In genomic region chr19:31342150-31342549, GRCm38 (mm10) we compare ENCODE assay signal across 8 mouse cellular contexts.
DNase-seq lines count a peak whose midpoint lies in the region; ATAC-seq lines count a peak whose summit lies in the region.

No protein-coding gene starts in this region.

- DNase-seq in frontal cortex, postnatal 10 days (ENCODE audit: low spot score in 2 of 2): no peak
- peak; percentile 8 to 9 for DNase-seq in urinary bladder, adult 18-20 months (ENCODE audit: low spot score in 2 of 2)
- DNase-seq in urinary bladder, adult 2 months (ENCODE audit: low spot score): no peak
- DNase-seq in cerebellum, postnatal 14 days: peak; percentile 74 to 85
- peak; percentile 73 for DNase-seq in hindbrain, embryonic 14.5 days (ENCODE audit: low spot score)
- DNase-seq in lung, postnatal 36 days: peak; percentile 81
- peak; percentile 12 to 36 for DNase-seq in spleen, postnatal 36 days (ENCODE audit: low spot score in 2 of 2)

- ATAC-seq in frontal cortex, adult (ENCODE audit: low TSS enrichment): peak; percentile 78
- ATAC-seq in hindbrain, embryonic 14.5 days (ENCODE audit: low FRiP score): no peak

- H3K27me3 ChIP-seq in hindbrain, embryonic 14.5 days (ENCODE audit: control insufficient read depth, insufficient read depth, low read length): no peaks in the 10 kb centered on the region

- H3K9me3 ChIP-seq in hindbrain, embryonic 14.5 days (ENCODE audit: control insufficient read depth, low read length): no peaks in the 10 kb centered on the region

- H3K9ac ChIP-seq in hindbrain, embryonic 14.5 days: no peak overlapping the region

- 0 out of 2 replicates have a peak, but pooled peaks cover 8% of the 10 kb centered on the region for H3K4me1 ChIP-seq in hindbrain, embryonic 14.5 days (replicated peaks; ENCODE audit: control insufficient read depth, insufficient read depth, low read length)

- H3K27ac ChIP-seq in hindbrain, embryonic 14.5 days: no peak overlapping the region

- H3K36me3 ChIP-seq in hindbrain, embryonic 14.5 days (replicated peaks; ENCODE audit: control insufficient read depth, insufficient read depth): no peaks in the 10 kb centered on the region

- H3K4me3 ChIP-seq in hindbrain, embryonic 14.5 days (replicated peaks; ENCODE audit: low read length): no peak overlapping the region

- H3K4me2 ChIP-seq in hindbrain, embryonic 14.5 days (replicated peaks): no peak overlapping the region

- 36% methylated on average over 4 of the region's 4 CpGs for WGBS in hindbrain, embryonic 14.5 days

Comparison
In these comparisons a context has a peak if more than half of its experiments do, and no peak if none do; other contexts are left out.
1. DNase-seq: peak in urinary bladder, adult 18-20 months (2 of 2), cerebellum, postnatal 14 days (2 of 2), hindbrain, embryonic 14.5 days (single experiment), lung, postnatal 36 days (single experiment) and spleen, postnatal 36 days (2 of 2); none in frontal cortex, postnatal 10 days (0 of 2) and urinary bladder, adult 2 months (single experiment).